Mouse (Mus musculus) CH12.LX (cell line): Measurements from ENCODE around the gene Ins2. TPM values are rescaled to one million over a fixed set of nuclear protein-coding genes. Genes with fewer than 3 reads are reported as not detected.

ENCODE experiments used
- DNase-seq: peaks from one replicate; pipeline ENCODE4 v3.0.0-alpha.2; 2013; ENCODE audit errors: extremely low read depth
- H3K27ac ChIP-seq: 2 replicates; pipeline ENCODE4 v1.5.1; 2012; ENCODE audit warnings: low read depth, mild to moderate bottlenecking, control low read depth, moderate library complexity; ENCODE audit not compliant: insufficient read depth
- H3K27me3 ChIP-seq: replicated peaks from 2 replicates; pipeline ENCODE3; 2012; ENCODE audit warnings: inconsistent platforms
- H3K36me3 ChIP-seq, 2 experiments: replicated peaks in 1 of 2; 2 replicates each; pipeline versions ENCODE3 to v1.6.1; 2012; ENCODE audit warnings: inconsistent platforms in 1 of 2, low read length in 1 of 2, mild to moderate bottlenecking in 1 of 2, mixed read lengths in 1 of 2, moderate library complexity in 1 of 2; ENCODE audit not compliant: control insufficient read depth in 1 of 2, insufficient read depth in 1 of 2
- H3K4me1 ChIP-seq, 2 experiments: 2 replicates each; pipeline ENCODE4 v1.6.1; 2012; ENCODE audit warnings: inconsistent platforms in 1 of 2, moderate library complexity in 1 of 2; ENCODE audit not compliant: insufficient read depth in 2 of 2, control insufficient read depth in 1 of 2
- H3K4me2 ChIP-seq: 2 replicates; pipeline ENCODE4 v1.6.1; 2012; ENCODE audit warnings: low read depth, mild to moderate bottlenecking, control low read depth; ENCODE audit not compliant: poor library complexity, insufficient read depth, severe bottlenecking
- H3K4me3 ChIP-seq, 3 experiments: fragments of 150-350 bp in 1 of 3; sonication (generic) in 1 of 3; replicated peaks in 1 of 3; 2 replicates each; pipeline versions ENCODE3 to v1.5.1; 2011 to 2012; ENCODE audit warnings: low read depth in 2 of 3, low read length in 2 of 3, mild to moderate bottlenecking in 2 of 3, moderate library complexity in 2 of 3, control low read depth in 1 of 3, improper control_type of control experiment in 1 of 3, inconsistent platforms in 1 of 3, mixed read lengths in 1 of 3; ENCODE audit not compliant: poor library complexity in 1 of 3
- H3K79me2 ChIP-seq: replicated peaks from 2 replicates; pipeline ENCODE4 v1.6.1; 2012; ENCODE audit warnings: mild to moderate bottlenecking, moderate library complexity; ENCODE audit not compliant: control insufficient read depth, poor library complexity, insufficient read depth, severe bottlenecking; ENCODE audit errors: extremely low read depth
- H3K9ac ChIP-seq: 2 replicates; pipeline ENCODE4 v1.6.1; 2012; ENCODE audit warnings: low read depth, mild to moderate bottlenecking, control low read depth, moderate library complexity; ENCODE audit not compliant: insufficient read depth
- H3K9me3 ChIP-seq: replicated peaks from 2 replicates; pipeline ENCODE3; 2012; ENCODE audit warnings: low read length, inconsistent platforms, mixed read lengths
- CTCF ChIP-seq, 2 experiments: IDR thresholded peaks in 1 of 2; conservative IDR thresholded peaks in 1 of 2; 2 replicates each; pipeline ENCODE4 v1.5.1; 2011 to 2012; ENCODE audit warnings: low read depth in 2 of 2, low read length in 2 of 2, improper control_type of control experiment in 1 of 2, inconsistent platforms in 1 of 2, mild to moderate bottlenecking in 1 of 2, moderate library complexity in 1 of 2
- E2F4 ChIP-seq: IDR thresholded peaks from 2 replicates; pipeline ENCODE4 v1.6.1; 2011; ENCODE audit warnings: low read depth, low read length, improper control_type of control experiment; ENCODE audit not compliant: insufficient replicate concordance
- ELF1 ChIP-seq: IDR thresholded peaks from 2 replicates; pipeline ENCODE4 v1.6.1; 2014; ENCODE audit warnings: low read depth, mild to moderate bottlenecking, inconsistent platforms, low read length, improper control_type of control experiment
- GABPA ChIP-seq: IDR thresholded peaks from 2 replicates; pipeline ENCODE4 v1.6.1; 2012; ENCODE audit warnings: low read depth, low read length, improper control_type of control experiment, inconsistent platforms; ENCODE audit not compliant: insufficient replicate concordance
- JUN ChIP-seq: IDR thresholded peaks from 2 replicates; pipeline ENCODE4 v1.6.1; 2011; ENCODE audit warnings: low read depth, mild to moderate bottlenecking, low read length, improper control_type of control experiment, moderate library complexity; ENCODE audit not compliant: insufficient read depth
- JUND ChIP-seq: conservative IDR thresholded peaks from 2 replicates; pipeline ENCODE4 v1.6.1; 2011; ENCODE audit warnings: low read depth, low read length, improper control_type of control experiment
- MAZ ChIP-seq: IDR thresholded peaks from 2 replicates; pipeline ENCODE4 v1.6.1; 2012; ENCODE audit warnings: low read depth, mild to moderate bottlenecking, inconsistent platforms, low read length, improper control_type of control experiment, moderate library complexity
- MEF2A ChIP-seq: IDR thresholded peaks from 2 replicates; pipeline ENCODE4 v1.6.1; 2014; ENCODE audit warnings: low read depth, mild to moderate bottlenecking, inconsistent platforms, low read length, improper control_type of control experiment, borderline replicate concordance
- MYC ChIP-seq: IDR thresholded peaks from 2 replicates; pipeline ENCODE4 v1.6.1; 2011; ENCODE audit warnings: low read depth, mild to moderate bottlenecking, improper control_type of control experiment, low read length
- NELFE ChIP-seq: IDR thresholded peaks from 2 replicates; pipeline ENCODE4 v1.6.1; 2011; ENCODE audit warnings: low read depth, low read length, improper control_type of control experiment
- NRF1 ChIP-seq: IDR thresholded peaks from 2 replicates; pipeline ENCODE4 v1.6.1; 2014; ENCODE audit warnings: low read depth, mild to moderate bottlenecking, inconsistent platforms, low read length, improper control_type of control experiment, moderate library complexity
- POLR2AphosphoS2 ChIP-seq: IDR thresholded peaks from 2 replicates; pipeline ENCODE4 v1.6.1; 2011; ENCODE audit warnings: low read depth, low read length, improper control_type of control experiment
- RAD21 ChIP-seq: IDR thresholded peaks from 2 replicates; pipeline ENCODE4 v1.6.1; 2011; ENCODE audit warnings: low read depth, mild to moderate bottlenecking, low read length, improper control_type of control experiment, moderate library complexity
- TCF12 ChIP-seq: IDR thresholded peaks from 2 replicates; pipeline ENCODE4 v1.6.1; 2014; ENCODE audit warnings: low read depth, mild to moderate bottlenecking, inconsistent platforms, low read length, improper control_type of control experiment
- ZC3H11A ChIP-seq: IDR thresholded peaks from 2 replicates; pipeline ENCODE4 v1.6.1; 2012; ENCODE audit warnings: low read depth, mild to moderate bottlenecking, inconsistent platforms, low read length, improper control_type of control experiment
- ZMIZ1 ChIP-seq: IDR thresholded peaks from 2 replicates; pipeline ENCODE4 v1.6.1; 2012; ENCODE audit warnings: low read depth, mild to moderate bottlenecking, inconsistent platforms, low read length, improper control_type of control experiment
- ZNF384 ChIP-seq: IDR thresholded peaks from 2 replicates; pipeline ENCODE4 v1.6.1; 2012; ENCODE audit warnings: low read depth, low read length, improper control_type of control experiment, inconsistent platforms
- dilution Hi-C: fragments of 300-500 bp; cut with MboI; formaldehyde crosslinking; loops from 2 replicates; pipeline ENCODE4 v1.14.3; 2020; ENCODE audit warnings: low sequenced_read_pairs; ENCODE audit not compliant: extremely low pct_unique_long_range_greater_than_20kb, extremely low pct_ligation_motif_present
- in situ Hi-C: fragments of 300-500 bp; cut with MboI; formaldehyde crosslinking; loops from 3 replicates; pipeline ENCODE4 v1.14.3; 2019; ENCODE audit warnings: low sequenced_read_pairs, low pct_ligation_motif_present, low pct_unique_long_range_greater_than_20kb, mixed read lengths
- polyA plus RNA-seq: library from polyadenylated mRNA; unstranded; fragments of >175 nt; gene quantifications from 2 replicates; pipeline ENCODE4 v1.2.1, GENCODE M21; 2012; ENCODE audit warnings: low read depth; ENCODE audit not compliant: insufficient read length
- total RNA-seq, 2 experiments: library from RNA; depleted of rRNA; stranded (reverse); fragments of 300-350 nt in 1 of 2; fragments of >200 nt in 1 of 2; gene quantifications; 2 replicates each; pipeline ENCODE4 v1.2.3; 2012 to 2014

The Ins2 gene
- total and polyA plus RNA-seq, 3 experiments, result not detected

DNA sequence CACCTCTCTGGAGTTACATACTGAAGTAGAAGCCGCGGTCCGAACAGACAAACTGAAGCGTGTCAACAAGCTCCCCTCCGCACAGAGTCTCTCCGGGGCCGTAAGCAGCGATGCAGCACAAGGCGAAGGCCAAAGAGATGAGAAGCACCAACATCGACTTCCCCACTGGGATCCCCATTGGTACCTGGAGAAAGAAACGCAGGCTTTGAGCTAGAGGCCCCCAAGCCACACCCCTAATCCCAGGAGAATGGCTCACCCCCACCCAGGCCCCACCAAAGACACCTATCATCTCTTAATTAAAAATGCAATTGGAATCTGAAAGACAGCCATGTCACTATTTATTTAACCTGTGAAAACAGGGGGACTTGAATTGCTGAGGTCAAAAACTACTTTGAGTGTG lies 87.5 kb downstream of the Ins2 start:
- no peak overlapping the region for H3K4me3 ChIP-seq
- no peaks in the 10 kb centered on the region for H3K36me3 ChIP-seq
- in situ Hi-C loops (no loop called here), dilution Hi-C loops (no loop called here)
- DNase-seq, result no peak
- TF ChIP-seq MAZ (no peak), NRF1 (no peak), MEF2A (no peak), RAD21 (no peak), E2F4 (no peak), JUND (no peak), POLR2AphosphoS2 (no peak), ZC3H11A (no peak), ZNF384 (no peak)
- H3K79me2 ChIP-seq, result no peaks in the 10 kb centered on the region
- no peak overlapping the region for H3K4me2 ChIP-seq
- no peak overlapping the region for H3K9ac ChIP-seq
- no peak overlapping the region for H3K27ac ChIP-seq
- no peaks in the 10 kb centered on the region for H3K4me1 ChIP-seq
- H3K27me3 ChIP-seq, result peaks cover 57% of the 10 kb centered on the region
- peaks cover 21% of the 10 kb centered on the region for H3K9me3 ChIP-seq

DNA sequence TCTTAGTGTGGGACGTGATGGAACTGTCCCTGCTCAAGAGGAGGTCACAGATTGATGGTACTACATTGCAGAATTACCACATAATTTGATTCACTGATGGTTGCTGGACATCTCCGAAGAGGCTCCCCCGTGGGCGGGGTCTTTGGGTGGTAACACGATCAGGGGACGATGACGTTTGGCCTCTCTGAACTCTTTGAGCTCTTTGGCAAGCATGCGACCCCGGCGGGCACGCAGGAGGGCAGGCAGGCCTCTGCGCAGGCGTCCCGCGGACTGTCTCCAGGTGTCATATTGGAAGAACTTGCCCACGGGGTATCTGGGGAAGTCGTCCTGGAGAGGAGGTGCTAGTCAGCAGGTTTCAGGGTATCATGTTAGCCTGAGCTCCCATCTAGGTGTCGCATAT lies 89.5 kb downstream of the Ins2 start:
- no peak overlapping the region for H3K4me2 ChIP-seq
- H3K27me3 ChIP-seq, result peaks cover 71% of the 10 kb centered on the region
- no peak overlapping the region for H3K27ac ChIP-seq
- H3K79me2 ChIP-seq, result no peaks in the 10 kb centered on the region
- no peak for DNase-seq
- no peak overlapping the region for H3K9ac ChIP-seq
- H3K4me1 ChIP-seq, result no peaks in the 10 kb centered on the region
- no peaks in the 10 kb centered on the region for H3K36me3 ChIP-seq
- in situ Hi-C loops, result no loop called here
- H3K4me3 ChIP-seq, result no peak overlapping the region
- dilution Hi-C loops, result no loop called here
- peaks cover 6% of the 10 kb centered on the region for H3K9me3 ChIP-seq
- no peak for TF ChIP-seq ZMIZ1
- TF ChIP-seq ZC3H11A, result no peak
- no peak for TF ChIP-seq POLR2AphosphoS2
- TF ChIP-seq GABPA, result no peak
- no peak for TF ChIP-seq TCF12
- TF ChIP-seq JUN, result no peak
- TF ChIP-seq ELF1, result no peak
- no peak for TF ChIP-seq MEF2A
- TF ChIP-seq NELFE, result no peak
- TF ChIP-seq RAD21, result no peak
- TF ChIP-seq MYC, result no peak
- no peak for TF ChIP-seq CTCF (conservative IDR thresholded peaks at IDR 0.05 in 1 of 2, IDR thresholded peaks at IDR 0.05 in 1 of 2; ENCODE audit: low read depth in 2 of 2, low read length in 2 of 2)
